Mouse (Mus musculus) embryo, embryonic 10.5 days (tissue): ENCODE results near the gene BC024978.

Experiments
- DNase-seq: peaks from one replicate; pipeline ENCODE4 v3.0.0-alpha.2; 2015; ENCODE audit warnings: low spot score

Gene BC024978

DNA sequence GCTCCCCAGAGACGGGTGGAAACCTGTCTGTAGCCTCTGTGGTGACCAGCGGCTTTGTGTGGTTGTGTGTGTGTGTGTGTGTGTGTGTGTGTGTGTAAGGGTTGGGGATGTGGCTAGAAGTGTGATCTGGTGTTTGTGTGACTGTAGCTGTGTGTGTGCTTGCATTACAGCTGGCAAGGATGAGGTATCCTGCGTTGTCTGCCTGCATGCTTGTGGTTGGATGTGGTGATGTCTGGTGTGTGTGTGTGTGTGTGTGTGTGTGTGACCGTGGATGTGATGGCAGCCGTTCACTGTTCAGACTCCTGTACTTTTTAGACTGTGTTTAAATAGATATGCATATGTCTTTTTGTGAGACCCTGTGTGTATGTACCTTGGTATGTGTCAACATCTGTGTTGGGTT, 64.2 kb downstream of the BC024978 start:
- no peak for DNase-seq
